Mouse (Mus musculus) G1E (cell line): ENCODE measurements around the gene Tsks.

Source experiments
- CTCF ChIP-seq: IDR thresholded peaks from 2 replicates; pipeline ENCODE4 v1.5.1; 2012; ENCODE audit warnings: low read depth, low read length, inconsistent platforms, mixed read lengths
- GATA1 ChIP-seq: IDR thresholded peaks from 2 replicates; pipeline ENCODE4 v1.6.1; 2012; ENCODE audit warnings: borderline replicate concordance, low read length, inconsistent platforms, mixed read lengths
- POLR2AphosphoS5 ChIP-seq: IDR thresholded peaks from 2 replicates; pipeline ENCODE4 v1.6.1; 2012; ENCODE audit warnings: low read depth, low read length, inconsistent platforms; ENCODE audit not compliant: insufficient replicate concordance
- TAL1 ChIP-seq: conservative IDR thresholded peaks from 2 replicates; pipeline ENCODE4 v1.6.1; 2012; ENCODE audit warnings: low read depth, low read length, inconsistent platforms, mixed read lengths

- no peak for TF ChIP-seq CTCF
- TF ChIP-seq GATA1, result no peak
- TF ChIP-seq TAL1, result no peak
- no peak for TF ChIP-seq POLR2AphosphoS5
Measured at GRCm38 (mm10) chr7:44966638-44967037, 23.6 kb downstream of the Tsks start.
